Mouse (Mus musculus): ENCODE data around the gene Grhl3. TPM values are rescaled to one million over a fixed set of nuclear protein-coding genes. Genes with fewer than 3 reads are reported as not detected.

Gene Grhl3
- polyA plus RNA-seq, 2 experiments: 20.6 to 46.2 TPM

DNA sequence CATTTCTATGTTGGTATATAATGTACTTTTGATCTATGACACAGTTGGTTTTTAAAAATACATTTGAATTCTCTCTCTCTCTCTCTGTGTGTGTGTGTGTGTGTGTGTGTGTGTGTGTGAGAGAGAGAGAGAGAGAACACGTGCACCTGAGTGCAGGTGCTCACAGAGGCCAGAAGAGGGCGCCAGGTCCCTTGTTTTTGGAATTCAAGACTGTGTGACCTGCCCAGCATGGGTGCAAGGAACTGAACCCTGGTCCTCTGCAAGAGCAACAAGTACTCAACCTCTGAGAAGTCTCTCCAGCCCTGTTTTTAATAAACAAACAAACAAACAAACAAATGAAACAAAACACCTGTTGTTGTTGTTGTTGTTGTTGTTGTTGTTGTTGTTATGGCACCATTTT lies 36.6 kb upstream of the Grhl3 start:
- Histone ChIP-seq H3K4me3 (replicated peaks; ENCODE audit: low read length) (no peak overlapping the region), H3K27me3 (ENCODE audit: control insufficient read depth, insufficient read depth, low read length) (no peaks in the 10 kb centered on the region), H3K36me3 (ENCODE audit: control insufficient read depth, insufficient read depth, low read length) (no peaks in the 10 kb centered on the region), H3K27ac (replicated peaks; ENCODE audit: low read depth, low read length) (no peak overlapping the region), H3K4me1 (ENCODE audit: control insufficient read depth, insufficient read depth, low read length) (no peaks in the 10 kb centered on the region), H3K9me3 (ENCODE audit: control insufficient read depth, low read length) (peaks cover 15% of the 10 kb centered on the region), H3K4me2 (replicated peaks; ENCODE audit: low read depth, low read length, severe bottlenecking) (no peak overlapping the region), H3K9ac (ENCODE audit: low read depth, low read length, severe bottlenecking) (no peak overlapping the region)
- DNase-seq (ENCODE audit: low spot score) (no peak), ATAC-seq (ENCODE audit: low FRiP score, low read depth) (no peak)
- TF ChIP-seq POLR2A (IDR thresholded peaks at IDR 0.05; ENCODE audit: borderline replicate concordance, extremely low read depth, insufficient read depth, insufficient read length): no peak
- 68% methylated on average over 2 of the region's 2 CpGs for WGBS

DNA sequence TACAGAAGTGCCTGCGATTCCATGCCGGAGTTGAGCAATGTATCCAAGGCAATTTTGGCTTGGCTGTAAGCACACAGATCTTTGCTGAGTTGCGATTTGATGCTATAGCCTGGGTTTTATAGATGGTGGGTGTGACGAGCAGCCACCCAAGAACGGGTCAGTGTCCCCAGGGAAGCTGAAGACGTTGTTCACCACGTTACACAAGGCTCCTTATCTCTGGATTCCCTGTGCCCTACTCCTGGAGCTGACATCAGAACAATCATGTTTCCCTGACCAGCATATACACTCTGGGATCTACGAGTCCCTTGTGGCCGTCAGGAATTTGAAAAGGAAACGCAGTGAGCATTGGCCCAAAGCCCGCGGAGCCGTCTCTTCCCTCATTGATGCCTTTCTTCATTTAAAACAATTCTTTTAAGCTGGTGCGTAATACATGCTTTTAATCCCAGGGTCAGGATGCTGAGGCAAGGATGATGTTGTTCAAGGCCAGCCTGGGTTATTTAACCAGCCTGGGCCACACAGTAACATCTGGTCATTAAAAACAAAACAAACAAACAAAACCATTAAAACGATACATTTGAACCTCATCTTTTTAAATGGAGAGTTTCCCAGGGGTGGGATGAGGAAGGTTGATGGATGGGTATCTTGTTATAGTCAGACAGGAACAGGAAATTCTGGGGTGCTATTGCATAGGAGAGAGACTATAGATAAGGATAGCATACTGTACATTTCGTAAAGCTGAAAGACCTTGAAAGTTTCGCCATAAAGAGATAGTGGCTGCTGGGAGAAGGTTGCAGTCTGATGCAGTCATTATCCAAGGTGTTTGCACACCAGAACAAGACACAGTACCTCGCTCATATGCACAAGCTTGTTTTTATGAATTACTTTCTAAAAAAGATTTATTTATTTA lies 34.8 kb upstream of the Grhl3 start:
- no peak for TF ChIP-seq POLR2A (IDR thresholded peaks at IDR 0.05; ENCODE audit: borderline replicate concordance, extremely low read depth, insufficient read depth, insufficient read length)
- Histone ChIP-seq H3K4me2 (replicated peaks; ENCODE audit: low read depth, low read length, severe bottlenecking) (no peak overlapping the region), H3K9me3 (ENCODE audit: control insufficient read depth, low read length) (peaks cover 15% of the 10 kb centered on the region), H3K27ac (replicated peaks; ENCODE audit: low read depth, low read length) (no peak overlapping the region), H3K36me3 (ENCODE audit: control insufficient read depth, insufficient read depth, low read length) (no peaks in the 10 kb centered on the region), H3K4me1 (ENCODE audit: control insufficient read depth, insufficient read depth, low read length) (no peaks in the 10 kb centered on the region), H3K4me3 (replicated peaks; ENCODE audit: low read length) (no peak overlapping the region), H3K9ac (ENCODE audit: low read depth, low read length, severe bottlenecking) (no peak overlapping the region), H3K27me3 (ENCODE audit: control insufficient read depth, insufficient read depth, low read length) (no peaks in the 10 kb centered on the region)
- WGBS: 59% methylated on average over 18 of the region's 18 CpGs
- DNase-seq (ENCODE audit: low spot score) (no peak), ATAC-seq (ENCODE audit: low FRiP score, low read depth) (no peak)

DNA sequence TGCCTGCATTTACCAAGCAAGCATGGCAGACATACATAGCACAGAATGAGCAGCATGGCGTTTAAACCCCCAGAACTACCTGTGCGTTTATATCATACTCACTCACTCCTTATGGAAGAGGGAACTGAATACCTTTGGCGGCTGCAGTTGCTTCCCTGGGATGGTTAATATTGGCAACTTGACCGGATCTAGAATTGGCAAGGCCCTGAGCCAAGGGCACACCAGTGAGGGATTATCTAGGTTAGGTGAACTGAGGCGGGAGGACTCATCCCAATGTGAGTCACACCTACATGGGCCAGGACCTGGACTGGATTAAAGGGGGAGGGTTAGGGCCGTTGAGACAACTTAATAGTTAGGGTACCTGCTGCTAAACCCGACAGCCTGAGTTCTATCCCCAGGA lies 32.8 kb upstream of the Grhl3 start:
- peaks cover 12% of the 10 kb centered on the region for H3K9me3 ChIP-seq (ENCODE audit: control insufficient read depth, low read length)
- H3K27ac ChIP-seq (replicated peaks; ENCODE audit: low read depth, low read length): no peak overlapping the region
- no peaks in the 10 kb centered on the region for H3K4me1 ChIP-seq (ENCODE audit: control insufficient read depth, insufficient read depth, low read length)
- no peak overlapping the region for H3K9ac ChIP-seq (ENCODE audit: low read depth, low read length, severe bottlenecking)
- WGBS: 77% methylated on average over 7 of the region's 7 CpGs
- H3K27me3 ChIP-seq (ENCODE audit: control insufficient read depth, insufficient read depth, low read length): no peaks in the 10 kb centered on the region
- no peak overlapping the region for H3K4me3 ChIP-seq (replicated peaks; ENCODE audit: low read length)
- DNase-seq (ENCODE audit: low spot score) (no peak), ATAC-seq (ENCODE audit: low FRiP score, low read depth) (no peak)
- TF ChIP-seq POLR2A (IDR thresholded peaks at IDR 0.05; ENCODE audit: borderline replicate concordance, extremely low read depth, insufficient read depth, insufficient read length): no peak
- H3K36me3 ChIP-seq (ENCODE audit: control insufficient read depth, insufficient read depth, low read length): no peaks in the 10 kb centered on the region
- no peak overlapping the region for H3K4me2 ChIP-seq (replicated peaks; ENCODE audit: low read depth, low read length, severe bottlenecking)

DNA sequence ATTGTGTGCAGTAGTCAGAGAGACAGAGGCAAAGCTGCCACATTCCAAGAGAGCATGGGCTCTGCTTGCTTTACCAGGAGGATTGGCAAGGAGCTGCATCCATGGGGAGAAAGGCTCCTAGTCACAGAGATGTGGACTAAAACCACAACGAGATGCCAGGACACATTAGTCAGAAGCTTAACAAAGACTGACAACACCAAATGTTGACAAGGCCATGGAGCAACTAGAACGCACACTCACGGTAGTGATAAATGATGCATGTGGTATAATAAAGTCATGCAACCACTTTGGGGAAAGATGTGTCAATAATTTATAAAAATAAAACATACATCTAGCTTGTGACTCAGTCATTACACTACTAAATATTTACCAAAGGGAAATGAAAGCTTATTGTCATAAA lies 28.1 kb upstream of the Grhl3 start:
- peaks cover under 1% of the 10 kb centered on the region for H3K4me1 ChIP-seq (ENCODE audit: control insufficient read depth, insufficient read depth, low read length)

DNA sequence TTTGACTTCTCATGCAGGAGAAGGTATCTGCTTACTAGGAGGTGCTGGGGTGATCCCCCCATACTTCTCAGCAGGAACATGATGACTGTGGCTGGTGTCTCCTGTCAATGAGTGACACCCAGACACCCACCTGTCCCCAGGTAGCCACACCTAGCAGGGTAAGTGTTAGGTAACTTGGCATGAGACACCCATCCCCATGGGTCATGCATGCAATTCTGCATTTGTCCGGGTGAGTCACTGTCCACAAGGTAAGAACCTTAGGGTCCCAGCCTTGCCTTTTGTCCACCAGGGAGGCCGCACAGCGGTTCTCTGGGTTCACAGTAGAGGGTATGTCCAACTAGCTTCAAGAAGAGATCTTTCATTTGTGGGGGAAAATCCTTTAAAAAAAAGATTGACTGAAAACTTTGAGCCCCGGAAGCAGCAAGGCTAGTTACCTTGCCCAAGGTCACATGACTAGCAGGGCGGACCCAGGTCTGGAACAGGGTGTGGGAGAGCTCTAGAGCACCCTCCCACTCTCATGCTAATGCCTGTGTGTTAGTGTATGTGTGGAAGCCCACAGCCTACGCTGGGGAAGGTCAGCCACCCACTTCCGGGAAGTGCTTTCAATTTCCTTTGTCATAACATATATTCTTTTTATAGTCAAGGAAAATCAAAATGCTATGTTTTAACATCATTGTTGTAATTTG lies 26.2 kb upstream of the Grhl3 start:
- no peak for DNase-seq (ENCODE audit: low spot score)
- Histone ChIP-seq H3K27me3 (ENCODE audit: control insufficient read depth, insufficient read depth, low read length) (no peaks in the 10 kb centered on the region), H3K36me3 (ENCODE audit: control insufficient read depth, insufficient read depth, low read length) (no peaks in the 10 kb centered on the region), H3K9me3 (ENCODE audit: control insufficient read depth, low read length) (no peaks in the 10 kb centered on the region), H3K27ac (replicated peaks; ENCODE audit: low read depth, low read length) (no peak overlapping the region), H3K9ac (ENCODE audit: low read depth, low read length, severe bottlenecking) (no peak overlapping the region), H3K4me2 (replicated peaks; ENCODE audit: low read depth, low read length, severe bottlenecking) (no peak overlapping the region), H3K4me1 (ENCODE audit: control insufficient read depth, insufficient read depth, low read length) (peaks cover 8% of the 10 kb centered on the region), H3K4me3 (replicated peaks; ENCODE audit: low read length) (no peak overlapping the region)
- WGBS: 74% methylated on average over 7 of the region's 7 CpGs
- TF ChIP-seq POLR2A (IDR thresholded peaks at IDR 0.05; ENCODE audit: borderline replicate concordance, extremely low read depth, insufficient read depth, insufficient read length): no peak
- no peak for ATAC-seq (ENCODE audit: low FRiP score, low read depth)

More for the DNA sequence above, 28.1 kb upstream of the Grhl3 start:
- WGBS: 81% methylated on average over 3 of the region's 3 CpGs
- Histone ChIP-seq H3K4me3 (replicated peaks; ENCODE audit: low read length) (no peak overlapping the region), H3K27ac (replicated peaks; ENCODE audit: low read depth, low read length) (no peak overlapping the region), H3K27me3 (ENCODE audit: control insufficient read depth, insufficient read depth, low read length) (no peaks in the 10 kb centered on the region), H3K36me3 (ENCODE audit: control insufficient read depth, insufficient read depth, low read length) (no peaks in the 10 kb centered on the region), H3K4me2 (replicated peaks; ENCODE audit: low read depth, low read length, severe bottlenecking) (no peak overlapping the region), H3K9me3 (ENCODE audit: control insufficient read depth, low read length) (no peaks in the 10 kb centered on the region), H3K9ac (ENCODE audit: low read depth, low read length, severe bottlenecking) (no peak overlapping the region)
- no peak for TF ChIP-seq POLR2A (IDR thresholded peaks at IDR 0.05; ENCODE audit: borderline replicate concordance, extremely low read depth, insufficient read depth, insufficient read length)
- DNase-seq (ENCODE audit: low spot score): no peak
- no peak for ATAC-seq (ENCODE audit: low FRiP score, low read depth)
